Mouse (Mus musculus) intestine, embryonic 16.5 days (tissue): Measurements from ENCODE around the gene Bcl2l12. TPM values are rescaled to one million over a fixed set of nuclear protein-coding genes. Genes with fewer than 3 reads are reported as not detected.

ENCODE experiments used
- ATAC-seq: fragments of 200-750 bp; cut with Nextera tagmentation; 2 replicates; pipeline ENCODE4 v1.8.0; 2017; ENCODE audit warnings: moderate TSS enrichment, moderate library complexity
- H3K27ac ChIP-seq: fragments of 300-500 bp; sonication (generic); 2 replicates; pipeline ENCODE4 v1.5.1; 2014; ENCODE audit warnings: mild to moderate bottlenecking, low read length
- H3K27me3 ChIP-seq: fragments of 300-500 bp; sonication (generic); replicated peaks from 2 replicates; pipeline ENCODE4 v1.6.1; 2014; ENCODE audit warnings: low read length, control low read depth, mixed read lengths; ENCODE audit not compliant: control insufficient read depth, insufficient read depth
- H3K36me3 ChIP-seq: fragments of 300-500 bp; sonication (generic); 2 replicates; pipeline ENCODE4 v1.6.1; 2014; ENCODE audit warnings: low read length, control low read depth; ENCODE audit not compliant: control insufficient read depth, insufficient read depth
- H3K4me1 ChIP-seq: fragments of 300-500 bp; sonication (generic); 2 replicates; pipeline ENCODE4 v1.6.1; 2014; ENCODE audit warnings: low read length, control low read depth, mixed read lengths; ENCODE audit not compliant: control insufficient read depth, insufficient read depth
- H3K4me2 ChIP-seq: fragments of 300-500 bp; sonication (generic); 2 replicates; pipeline ENCODE4 v1.6.1; 2014; ENCODE audit warnings: low read depth, low read length, control low read depth
- H3K4me3 ChIP-seq: fragments of 300-500 bp; sonication (generic); 2 replicates; pipeline ENCODE4 v1.5.1; 2014; ENCODE audit warnings: mild to moderate bottlenecking, low read length
- H3K9ac ChIP-seq: fragments of 300-500 bp; sonication (generic); 2 replicates; pipeline ENCODE4 v1.6.1; 2014; ENCODE audit warnings: low read depth, low read length
- H3K9me3 ChIP-seq: fragments of 300-500 bp; sonication (generic); 2 replicates; pipeline ENCODE4 v1.6.1; 2016; ENCODE audit warnings: low read length, control low read depth; ENCODE audit not compliant: control insufficient read depth
- WGBS: fragments of 180-500 bp; shearing (Covaris S2); extraction: QIAGEN DNeasy Blood & Tissue Kit; methylation state at CpG from one replicate; pipeline ENCODE4 v1.1.7; 2014; 5-methylcytosine and 5-hydroxymethylcytosine counted together
- polyA plus RNA-seq: library from polyadenylated mRNA; unstranded; fragments of >200 nt; fragmentation: Nextera tagmentation; extraction: Ambion mirVana; gene quantifications from 2 replicates; pipeline ENCODE4 v1.2.1, GENCODE M21; 2015

Bcl2l12 gene
- polyA plus RNA-seq, 1 experiment from 2014 or later: 36.9 TPM

DNA sequence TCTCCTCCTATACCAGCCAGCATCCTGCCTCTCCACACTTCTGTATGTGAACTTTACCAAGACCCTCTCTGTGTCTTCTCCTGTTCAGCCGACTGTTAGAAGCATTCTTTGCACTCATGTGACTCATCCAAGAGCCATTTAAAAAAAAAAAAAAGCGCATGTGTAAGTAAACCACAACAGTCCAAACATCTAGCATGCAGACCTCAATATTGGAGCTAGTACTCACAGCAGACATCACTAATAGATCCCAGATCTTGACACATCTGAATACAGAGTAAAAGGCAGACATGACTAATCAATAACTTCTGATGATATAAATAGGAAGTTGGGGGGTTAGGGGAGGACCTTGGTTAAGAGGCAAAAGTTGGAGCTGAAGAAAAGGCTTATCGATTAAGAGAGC lies 37.1 kb upstream of the Bcl2l12 start:
- Histone ChIP-seq H3K4me1 (no peaks in the 10 kb centered on the region), H3K36me3 (peaks cover 56% of the 10 kb centered on the region), H3K27me3 (no peaks in the 10 kb centered on the region), H3K27ac (no peak overlapping the region), H3K4me3 (no peak overlapping the region), H3K9ac (no peak overlapping the region), H3K4me2 (no peak overlapping the region), H3K9me3 (no peaks in the 10 kb centered on the region)
- 85% methylated on average over 3 of the region's 3 CpGs for WGBS
- no peak for ATAC-seq

DNA sequence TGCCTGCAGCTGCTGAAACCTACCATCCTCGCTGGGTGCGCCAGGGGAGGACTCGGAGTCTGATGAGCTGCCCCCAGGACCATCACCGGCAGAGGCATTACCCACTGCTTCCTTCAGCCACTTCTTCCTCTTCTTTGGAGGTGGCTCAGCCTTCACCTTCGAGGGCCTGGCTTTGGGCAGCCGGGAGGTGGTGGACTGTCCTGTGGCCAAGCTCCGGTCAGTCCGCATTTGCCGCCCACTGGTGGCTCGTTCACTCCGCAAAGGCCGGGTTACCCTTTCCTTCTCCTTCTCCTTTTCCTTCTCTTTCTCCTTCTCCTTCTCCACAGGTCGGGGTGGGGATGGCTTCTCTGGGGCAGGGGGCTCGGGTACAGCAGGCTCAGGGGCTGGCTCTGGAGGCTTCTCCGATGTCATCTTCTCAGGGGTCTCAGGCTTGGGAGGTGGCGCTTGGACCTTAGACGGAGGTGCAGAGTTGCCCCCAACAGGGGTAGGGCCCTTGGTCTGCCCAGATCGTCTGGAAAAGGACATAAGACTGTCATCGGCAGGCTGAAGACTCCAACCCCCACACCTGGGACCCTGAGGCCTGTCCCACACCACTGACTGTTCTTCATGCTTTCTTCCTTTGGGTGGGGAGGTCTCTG lies 35.3 kb upstream of the Bcl2l12 start:
- Histone ChIP-seq H3K27me3 (no peaks in the 10 kb centered on the region), H3K4me1 (no peaks in the 10 kb centered on the region), H3K9me3 (no peaks in the 10 kb centered on the region), H3K4me3 (no peak overlapping the region), H3K4me2 (no peak overlapping the region), H3K27ac (no peak overlapping the region), H3K9ac (no peak overlapping the region), H3K36me3 (peaks cover 47% of the 10 kb centered on the region)
- ATAC-seq: no peak
- WGBS: 94% methylated on average over 19 of the region's 19 CpGs

DNA sequence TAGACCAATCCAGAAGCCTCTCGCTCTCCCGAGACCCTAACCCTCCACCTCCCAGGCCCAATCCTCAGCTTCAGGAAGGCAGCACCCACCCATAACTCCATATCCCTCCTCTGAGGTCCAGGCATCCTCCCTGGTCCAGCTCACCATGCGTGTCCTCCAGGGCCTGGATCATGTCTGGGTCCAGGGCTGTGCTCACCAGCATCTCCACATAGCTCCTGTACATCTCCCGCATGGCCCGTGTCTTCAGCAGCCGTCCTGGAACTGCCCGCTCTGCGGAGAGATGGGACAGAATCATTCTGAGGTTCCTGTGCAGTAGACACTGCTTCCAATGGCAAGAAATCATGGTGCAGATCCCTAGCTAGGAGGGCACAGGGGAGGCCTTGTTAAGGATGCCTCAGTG lies 32.3 kb upstream of the Bcl2l12 start:
- Histone ChIP-seq H3K4me3 (no peak overlapping the region), H3K9ac (no peak overlapping the region), H3K9me3 (no peaks in the 10 kb centered on the region), H3K27ac (no peak overlapping the region), H3K4me1 (no peaks in the 10 kb centered on the region), H3K36me3 (peaks cover 49% of the 10 kb centered on the region), H3K4me2 (no peak overlapping the region), H3K27me3 (no peaks in the 10 kb centered on the region)
- WGBS: 96% methylated on average over 8 of the region's 8 CpGs
- no peak for ATAC-seq

- 91% methylated on average over 6 of the region's 6 CpGs for WGBS
Observed at GRCm38 (mm10) chr7:45029995-45030394, 31.5 kb upstream of the Bcl2l12 start.

GRCm38 (mm10) chr7:45028351-45028750 lies 29.8 kb upstream of the Bcl2l12 start:
- Histone ChIP-seq H3K27me3 (no peaks in the 10 kb centered on the region), H3K4me2 (no peak overlapping the region), H3K27ac (no peak overlapping the region), H3K36me3 (peaks cover 39% of the 10 kb centered on the region), H3K4me3 (no peak overlapping the region), H3K9me3 (no peaks in the 10 kb centered on the region), H3K4me1 (no peaks in the 10 kb centered on the region), H3K9ac (no peak overlapping the region)
- ATAC-seq: no peak
- 94% methylated on average over 11 of the region's 11 CpGs for WGBS

More at GRCm38 (mm10) chr7:45029995-45030394, 31.5 kb upstream of the Bcl2l12 start:
- ATAC-seq: no peak
- Histone ChIP-seq H3K4me1 (no peaks in the 10 kb centered on the region), H3K4me3 (no peak overlapping the region), H3K9me3 (no peaks in the 10 kb centered on the region), H3K36me3 (peaks cover 47% of the 10 kb centered on the region), H3K27me3 (no peaks in the 10 kb centered on the region), H3K9ac (no peak overlapping the region), H3K27ac (no peak overlapping the region), H3K4me2 (no peak overlapping the region)

- ATAC-seq: no peak
- no peaks in the 10 kb centered on the region for H3K4me1 ChIP-seq
- H3K9me3 ChIP-seq: no peaks in the 10 kb centered on the region
- H3K4me3 ChIP-seq: no peak overlapping the region
- 86% methylated on average over 9 of the region's 9 CpGs for WGBS
- no peak overlapping the region for H3K27ac ChIP-seq
- no peak overlapping the region for H3K4me2 ChIP-seq
- H3K9ac ChIP-seq: no peak overlapping the region
- no peaks in the 10 kb centered on the region for H3K27me3 ChIP-seq
- peaks cover 36% of the 10 kb centered on the region for H3K36me3 ChIP-seq
Observed at GRCm38 (mm10) chr7:45027761-45028160, 29.2 kb upstream of the Bcl2l12 start.

DNA sequence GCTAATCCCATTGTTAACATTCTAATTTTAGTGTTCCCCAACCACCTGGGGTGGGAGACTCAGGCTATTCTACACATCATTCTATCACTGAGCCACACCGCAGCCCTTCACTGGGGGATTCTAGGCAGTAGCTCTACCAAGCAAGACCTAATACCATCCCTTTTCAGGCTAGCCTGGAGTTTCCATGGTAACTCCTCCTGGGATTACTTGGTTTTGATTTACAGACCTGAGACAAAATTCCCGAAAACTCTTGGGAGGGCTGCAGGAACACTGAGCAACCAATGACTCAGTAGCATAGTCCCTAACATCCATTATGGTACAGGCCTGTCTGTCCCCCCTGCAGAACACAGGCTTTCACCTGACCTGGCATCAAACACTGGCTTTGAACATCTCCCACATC lies 27.7 kb upstream of the Bcl2l12 start:
- no peaks in the 10 kb centered on the region for H3K4me1 ChIP-seq
- 67% methylated on average over 2 of the region's 2 CpGs for WGBS
- ATAC-seq: no peak
- no peak overlapping the region for H3K27ac ChIP-seq
- no peak overlapping the region for H3K4me3 ChIP-seq
- H3K4me2 ChIP-seq: no peak overlapping the region
- H3K9me3 ChIP-seq: no peaks in the 10 kb centered on the region
- H3K36me3 ChIP-seq: peaks cover 27% of the 10 kb centered on the region
- H3K27me3 ChIP-seq: no peaks in the 10 kb centered on the region
- H3K9ac ChIP-seq: no peak overlapping the region

DNA sequence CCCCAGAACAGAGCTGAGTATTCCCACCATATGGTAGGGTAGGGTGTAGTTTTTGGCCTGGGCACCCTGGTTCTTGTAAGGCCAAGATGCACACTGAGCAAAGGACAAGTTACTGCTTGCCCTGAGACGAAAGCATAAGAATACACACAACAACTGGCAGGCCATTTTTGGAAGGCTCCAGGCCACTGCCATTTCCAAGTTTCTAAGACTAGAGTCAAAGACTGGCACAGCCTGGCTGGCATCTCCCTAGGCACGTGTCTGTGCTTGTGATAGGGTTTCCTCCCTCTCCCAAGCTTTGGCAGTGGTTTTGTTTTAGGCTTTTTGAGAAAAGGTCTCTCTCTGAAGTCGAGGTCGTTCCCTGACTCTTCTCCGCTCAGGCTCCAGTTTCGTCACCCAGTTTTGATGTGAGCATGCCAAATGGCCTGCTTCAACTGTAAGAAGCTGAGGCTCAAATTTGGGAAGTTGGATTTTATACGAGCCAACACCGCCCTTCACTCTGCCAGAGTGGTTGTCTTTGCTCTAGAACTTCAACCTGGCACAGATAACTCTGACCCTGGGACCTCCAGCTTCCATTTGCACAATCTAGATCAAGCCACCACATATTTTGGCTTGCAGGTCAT lies 27.2 kb upstream of the Bcl2l12 start:
- 80% methylated on average over 8 of the region's 8 CpGs for WGBS
- no peak overlapping the region for H3K27ac ChIP-seq
- no peaks in the 10 kb centered on the region for H3K9me3 ChIP-seq
- no peak overlapping the region for H3K4me2 ChIP-seq
- H3K4me3 ChIP-seq: no peak overlapping the region
- no peaks in the 10 kb centered on the region for H3K4me1 ChIP-seq
- ATAC-seq: no peak
- no peaks in the 10 kb centered on the region for H3K27me3 ChIP-seq
- no peak overlapping the region for H3K9ac ChIP-seq
- H3K36me3 ChIP-seq: peaks cover 22% of the 10 kb centered on the region

GRCm38 (mm10) chr7:45024281-45025248 lies 26.1 kb upstream of the Bcl2l12 start:
- no peaks in the 10 kb centered on the region for H3K27me3 ChIP-seq
- no peaks in the 10 kb centered on the region for H3K4me1 ChIP-seq
- peaks cover 14% of the 10 kb centered on the region for H3K36me3 ChIP-seq
- no peak overlapping the region for H3K27ac ChIP-seq
- peak; percentile 16; the same call in 1 of the 2 replicates for ATAC-seq
- H3K9ac ChIP-seq: no peak overlapping the region
- WGBS: 83% methylated on average over 15 of the region's 15 CpGs
- H3K4me2 ChIP-seq: no peak overlapping the region
- no peak overlapping the region for H3K4me3 ChIP-seq
- no peaks in the 10 kb centered on the region for H3K9me3 ChIP-seq
